Mouse (Mus musculus): Measurements from ENCODE around the gene Cyp2c37.
"Not testable (repeated sequence)": the region's sequence is repeated elsewhere in the genome, so short reads cannot be mapped to it uniquely, and the experiment has no call there.

Cyp2c37 gene

GRCm38 (mm10) chr19:39992140-39992539 lies at the start of gene Cyp2c37:
Cyp2c37 (plus strand) TSS chr19:39992424.
- DNase-seq = not testable (repeated sequence)

GRCm38 (mm10) chr19:39960861-39961260 lies 31.4 kb upstream of the Cyp2c37 start:
- not testable (repeated sequence) for DNase-seq

GRCm38 (mm10) chr19:39971096-39971495 lies 21.1 kb upstream of the Cyp2c37 start:
- not testable (repeated sequence) for DNase-seq

GRCm38 (mm10) chr19:39989471-39989870 lies 2.8 kb upstream of the Cyp2c37 start:
- no peak for DNase-seq

Measured in kidney, adult 11 months (tissue).